Mouse (Mus musculus) neural tube, embryonic 11.5 days (tissue): ENCODE measurements around the gene Psmd14. TPM values are rescaled to one million over a fixed set of nuclear protein-coding genes. Genes with fewer than 3 reads are reported as not detected.

ENCODE experiments used
- ATAC-seq: fragments of 200-750 bp; cut with Nextera tagmentation; 2 replicates; pipeline ENCODE4 v1.8.0; 2017; ENCODE audit warnings: moderate number of reproducible peaks, mild to moderate bottlenecking, moderate TSS enrichment, moderate library complexity; ENCODE audit not compliant: insufficient read depth, low FRiP score, low TSS enrichment
- DNase-seq: peaks from one replicate; pipeline ENCODE4 v3.0.0-alpha.2; 2015; ENCODE audit warnings: low spot score
- H3K27ac ChIP-seq: fragments of 300-500 bp; sonication (generic); 2 replicates; pipeline ENCODE4 v1.5.1; 2014; ENCODE audit warnings: low read depth, mild to moderate bottlenecking, low read length
- H3K27me3 ChIP-seq: fragments of 300-500 bp; sonication (generic); 2 replicates; pipeline ENCODE4 v1.6.1; 2014; ENCODE audit warnings: mild to moderate bottlenecking, low read length, mixed read lengths; ENCODE audit not compliant: control insufficient read depth, insufficient read depth
- H3K36me3 ChIP-seq: fragments of 300-500 bp; sonication (generic); 2 replicates; pipeline ENCODE4 v1.6.1; 2014; ENCODE audit warnings: mild to moderate bottlenecking, low read length, moderate library complexity, mixed read lengths; ENCODE audit not compliant: control insufficient read depth, insufficient read depth
- H3K4me1 ChIP-seq: fragments of 300-500 bp; sonication (generic); 2 replicates; pipeline ENCODE4 v1.6.1; 2014; ENCODE audit warnings: low read length, mixed read lengths; ENCODE audit not compliant: control insufficient read depth, insufficient read depth
- H3K4me2 ChIP-seq: fragments of 300-500 bp; sonication (generic); 2 replicates; pipeline ENCODE4 v1.6.1; 2014; ENCODE audit warnings: low read depth, mild to moderate bottlenecking, moderate library complexity
- H3K4me3 ChIP-seq: fragments of 300-500 bp; sonication (generic); 2 replicates; pipeline ENCODE4 v1.5.1; 2014; ENCODE audit warnings: low read depth, low read length
- H3K9ac ChIP-seq: fragments of 300-500 bp; sonication (generic); 2 replicates; pipeline ENCODE4 v1.6.1; 2014; ENCODE audit warnings: mild to moderate bottlenecking, low read length
- H3K9me3 ChIP-seq: fragments of 300-500 bp; sonication (generic); 2 replicates; pipeline ENCODE4 v1.6.1; 2016; ENCODE audit warnings: low read length; ENCODE audit not compliant: control insufficient read depth
- WGBS: fragments of 180-500 bp; shearing (Covaris S2); extraction: QIAGEN DNeasy Blood & Tissue Kit; methylation state at CpG from one replicate; pipeline ENCODE4 v1.1.7; 2014; 5-methylcytosine and 5-hydroxymethylcytosine counted together
- polyA plus RNA-seq: library from polyadenylated mRNA; unstranded; fragments of >200 nt; fragmentation: Nextera tagmentation; extraction: Ambion mirVana; gene quantifications from 2 replicates; pipeline ENCODE4 v1.2.1, GENCODE M21; 2014

Psmd14 gene
- polyA plus RNA-seq, 1 experiment from 2014 or later: 268 TPM

DNA sequence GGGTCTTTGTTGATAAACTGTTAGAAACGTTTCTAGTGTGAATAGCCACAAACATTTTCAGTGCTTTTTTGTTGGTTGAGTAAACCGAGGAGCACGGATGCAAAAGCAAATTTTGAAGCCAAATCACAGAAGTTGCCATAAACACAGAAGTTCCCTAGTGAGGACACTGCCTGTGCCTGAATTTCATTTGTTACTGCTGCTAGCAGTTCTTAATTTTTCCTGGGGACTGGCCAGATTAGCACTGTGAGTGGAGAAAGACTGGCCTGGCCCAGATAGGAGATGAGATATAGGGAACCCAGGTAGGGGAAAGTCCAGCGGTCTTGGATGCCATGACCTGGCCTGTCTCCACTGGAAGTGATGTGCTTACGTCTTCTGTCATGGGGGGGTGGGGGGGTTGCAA lies 83.5 kb downstream of the Psmd14 start:
- no peak overlapping the region for H3K4me2 ChIP-seq
- no peak overlapping the region for H3K4me3 ChIP-seq
- no peaks in the 10 kb centered on the region for H3K9me3 ChIP-seq
- DNase-seq (no peak), ATAC-seq (no peak)
- no peak overlapping the region for H3K9ac ChIP-seq
- no peak overlapping the region for H3K27ac ChIP-seq
- H3K27me3 ChIP-seq: no peaks in the 10 kb centered on the region
- 79% methylated on average over 5 of the region's 5 CpGs for WGBS
- H3K4me1 ChIP-seq: no peaks in the 10 kb centered on the region
- H3K36me3 ChIP-seq: no peaks in the 10 kb centered on the region

- no peak overlapping the region for H3K27ac ChIP-seq
- WGBS: 94% methylated on average over 1 of the region's 1 CpGs
- H3K4me2 ChIP-seq: no peak overlapping the region
- no peak for ATAC-seq
- no peak overlapping the region for H3K4me3 ChIP-seq
- no peaks in the 10 kb centered on the region for H3K4me1 ChIP-seq
- H3K27me3 ChIP-seq: peaks cover 15% of the 10 kb centered on the region
- no peaks in the 10 kb centered on the region for H3K36me3 ChIP-seq
- H3K9me3 ChIP-seq: no peaks in the 10 kb centered on the region
- DNase-seq: no peak
- H3K9ac ChIP-seq: no peak overlapping the region
These were observed 86.6 kb downstream of the Psmd14 start for GRCm38 (mm10) chr2:61798048-61798447.

DNA sequence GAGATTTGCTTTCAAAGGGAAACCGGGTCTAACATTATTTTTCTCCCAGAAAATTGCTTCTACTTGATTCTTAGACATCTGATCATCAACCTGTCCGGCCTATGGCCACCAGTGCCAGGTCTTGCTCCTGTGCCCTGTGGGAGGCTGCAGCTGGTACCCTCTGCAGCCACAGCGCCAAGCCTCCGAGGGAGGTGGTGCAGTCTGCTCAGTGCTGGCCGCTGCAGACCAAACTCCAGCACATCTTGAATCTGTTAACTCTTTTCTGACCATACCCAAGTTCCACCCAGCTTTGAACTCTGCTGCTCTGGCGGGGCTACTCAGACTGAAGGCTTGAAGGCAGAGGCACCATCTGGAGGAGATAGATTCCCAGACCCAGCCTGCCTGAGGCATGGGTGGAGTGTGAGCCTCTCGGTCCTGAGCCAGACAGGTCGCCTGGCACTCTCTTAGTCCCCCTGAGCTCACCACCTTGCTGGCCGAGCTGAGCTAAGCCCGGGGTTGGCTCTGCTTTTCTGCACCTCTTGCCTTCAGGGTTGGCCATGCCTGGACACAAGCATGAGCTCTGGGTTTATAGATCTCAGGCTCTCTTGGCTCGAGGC lies 91.3 kb downstream of the Psmd14 start, which contains the start of gene Tbr1:
Gene Tbr1 (plus strand): TSS at position 275 of the 596 bp plus-strand sequence.
- 0 out of 2 replicates have a peak, but pooled peaks have one; percentile 14 for ATAC-seq
- Histone ChIP-seq H3K4me1 (0 out of 2 replicates have a peak, but pooled peaks cover 4% of the 10 kb centered on the region), H3K4me3 (no peak within 1 kb of the TSS), H3K4me2 (no peak within 1 kb of the TSS), H3K36me3 (no peaks in the 10 kb centered on the region), H3K9ac (no peak within 1 kb of the TSS), H3K27ac (no peak within 1 kb of the TSS), H3K9me3 (no peaks in the 10 kb centered on the region), H3K27me3 (peaks cover 60% of the 10 kb centered on the region)
- DNase-seq: peak; percentile 53
- 2% methylated on average over 11 of the region's 11 CpGs for WGBS

- Histone ChIP-seq H3K9me3 (no peaks in the 10 kb centered on the region), H3K36me3 (no peaks in the 10 kb centered on the region), H3K4me1 (0 out of 2 replicates have a peak, but pooled peaks cover 4% of the 10 kb centered on the region), H3K27me3 (peaks cover 68% of the 10 kb centered on the region), H3K9ac (no peak overlapping the region), H3K27ac (no peak overlapping the region), H3K4me3 (no peak overlapping the region), H3K4me2 (no peak overlapping the region)
- peak; percentile 31 for DNase-seq
- WGBS: 2% methylated on average over 29 of the region's 29 CpGs
- ATAC-seq: no peak
These were observed 92.2 kb downstream of the Psmd14 start for GRCm38 (mm10) chr2:61803443-61804367.

- no peak overlapping the region for H3K4me3 ChIP-seq
- H3K27ac ChIP-seq: no peak overlapping the region
- H3K36me3 ChIP-seq: no peaks in the 10 kb centered on the region
- H3K9ac ChIP-seq: no peak overlapping the region
- ATAC-seq (no peak), DNase-seq (peak; percentile 56)
- H3K4me2 ChIP-seq: no peak overlapping the region
- H3K9me3 ChIP-seq: no peaks in the 10 kb centered on the region
- WGBS: 2% methylated on average over 10 of the region's 10 CpGs
- H3K27me3 ChIP-seq: peaks cover 74% of the 10 kb centered on the region
- 0 out of 2 replicates have a peak, but pooled peaks cover 4% of the 10 kb centered on the region for H3K4me1 ChIP-seq
These were observed 92.9 kb downstream of the Psmd14 start for GRCm38 (mm10) chr2:61804382-61804840.

DNA sequence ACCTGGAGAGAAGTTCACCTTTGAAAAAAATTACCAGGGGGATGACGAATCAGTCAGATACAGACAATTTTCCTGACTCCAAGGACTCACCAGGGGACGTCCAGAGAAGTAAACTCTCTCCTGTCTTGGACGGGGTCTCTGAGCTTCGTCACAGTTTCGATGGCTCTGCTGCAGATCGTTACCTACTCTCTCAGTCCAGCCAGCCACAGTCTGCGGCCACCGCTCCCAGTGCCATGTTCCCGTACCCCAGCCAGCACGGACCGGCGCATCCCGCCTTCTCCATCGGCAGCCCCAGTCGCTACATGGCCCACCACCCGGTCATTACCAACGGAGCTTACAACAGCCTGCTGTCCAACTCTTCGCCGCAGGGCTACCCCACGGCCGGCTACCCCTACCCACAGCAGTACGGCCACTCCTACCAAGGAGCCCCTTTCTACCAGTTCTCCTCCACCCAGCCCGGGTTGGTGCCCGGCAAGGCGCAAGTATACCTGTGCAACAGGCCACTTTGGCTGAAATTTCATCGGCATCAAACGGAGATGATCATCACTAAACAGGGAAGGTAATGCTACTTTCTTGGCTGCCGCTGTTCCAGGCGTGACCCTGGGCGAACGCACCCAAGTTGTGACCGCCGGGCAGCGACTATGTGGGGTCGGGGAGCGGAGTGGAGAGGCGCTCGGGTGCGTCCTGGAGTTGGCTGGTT lies 93.5 kb downstream of the Psmd14 start:
- Histone ChIP-seq H3K27ac (no peak overlapping the region), H3K9ac (no peak overlapping the region), H3K36me3 (no peaks in the 10 kb centered on the region), H3K4me3 (no peak overlapping the region), H3K27me3 (peaks cover 79% of the 10 kb centered on the region), H3K9me3 (no peaks in the 10 kb centered on the region), H3K4me2 (no peak overlapping the region), H3K4me1 (0 out of 2 replicates have a peak, but pooled peaks cover 4% of the 10 kb centered on the region)
- DNase-seq: peak; percentile 66
- WGBS: 1% methylated on average over 39 of the region's 39 CpGs
- ATAC-seq: peak; percentile 32; the same call in 1 of the 2 replicates

- peak; percentile 58 for DNase-seq
- ATAC-seq: no peak
- 0 out of 2 replicates have a peak, but pooled peaks cover 4% of the 10 kb centered on the region for H3K4me1 ChIP-seq
- no peak overlapping the region for H3K27ac ChIP-seq
- WGBS: under 1% methylated on average over 39 of the region's 39 CpGs
- H3K4me3 ChIP-seq: no peak overlapping the region
- H3K9me3 ChIP-seq: no peaks in the 10 kb centered on the region
- no peaks in the 10 kb centered on the region for H3K36me3 ChIP-seq
- peaks cover 87% of the 10 kb centered on the region for H3K27me3 ChIP-seq
- H3K4me2 ChIP-seq: no peak overlapping the region
- H3K9ac ChIP-seq: no peak overlapping the region
These were observed 94.2 kb downstream of the Psmd14 start for GRCm38 (mm10) chr2:61805541-61806345.

DNA sequence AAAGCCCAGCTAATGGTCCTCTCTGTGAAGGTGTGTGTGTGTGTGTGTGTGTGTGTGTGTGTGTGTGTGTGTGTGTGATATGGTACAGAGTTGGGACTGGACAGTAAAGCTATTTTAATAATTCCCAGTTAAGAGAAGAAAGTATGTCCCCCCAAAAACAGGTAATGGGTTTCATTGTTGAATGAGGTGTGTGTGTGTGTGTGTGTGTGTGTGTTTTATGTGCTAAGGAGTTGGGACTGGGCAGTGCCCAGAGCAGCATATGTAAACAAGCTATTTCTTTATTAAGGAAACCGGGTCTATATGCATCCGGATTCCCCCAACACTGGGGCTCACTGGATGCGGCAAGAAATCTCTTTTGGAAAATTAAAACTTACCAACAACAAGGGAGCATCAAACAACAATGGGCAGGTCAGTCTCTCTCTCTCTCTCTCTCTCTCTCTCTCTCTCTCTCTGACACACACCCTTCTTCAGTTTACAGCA lies 94.9 kb downstream of the Psmd14 start:
- no peak for ATAC-seq
- H3K9me3 ChIP-seq: no peaks in the 10 kb centered on the region
- no peak overlapping the region for H3K9ac ChIP-seq
- no peaks in the 10 kb centered on the region for H3K36me3 ChIP-seq
- H3K4me2 ChIP-seq: no peak overlapping the region
- no peak overlapping the region for H3K27ac ChIP-seq
- peaks cover 6% of the 10 kb centered on the region; the same call in 1 of the 2 replicates for H3K4me1 ChIP-seq
- DNase-seq: no peak
- 4% methylated on average over 3 of the region's 3 CpGs for WGBS
- no peak overlapping the region for H3K4me3 ChIP-seq
- peaks cover 93% of the 10 kb centered on the region for H3K27me3 ChIP-seq
